Mouse (Mus musculus) adipocyte (in vitro differentiated cells): ENCODE results near the gene Nlrc4.

Experiments
- DNase-seq: peaks from one replicate; pipeline ENCODE4 v3.0.0-alpha.2; 2016; ENCODE audit warnings: low spot score

The Nlrc4 gene

DNA sequence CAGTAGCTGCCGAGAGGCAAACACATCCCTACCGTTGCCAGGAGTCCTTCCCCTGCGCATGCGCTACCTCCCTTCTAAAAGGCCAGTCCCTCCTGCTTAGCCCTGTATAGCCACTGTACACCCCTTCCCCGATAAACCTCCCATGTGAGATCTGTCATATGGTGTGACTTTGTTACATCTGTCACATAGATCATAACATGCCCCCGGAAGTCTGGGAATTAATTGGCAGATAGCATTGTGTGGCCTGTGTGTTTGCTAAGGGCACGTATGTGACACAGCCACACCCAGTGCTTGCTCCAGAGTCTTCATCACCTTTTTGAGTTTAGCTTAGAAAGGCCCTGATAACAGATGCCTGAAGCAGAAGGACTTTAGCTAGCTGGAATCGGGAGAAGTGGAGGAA, 28.9 kb downstream of the Nlrc4 start:
- no peak for DNase-seq

DNA sequence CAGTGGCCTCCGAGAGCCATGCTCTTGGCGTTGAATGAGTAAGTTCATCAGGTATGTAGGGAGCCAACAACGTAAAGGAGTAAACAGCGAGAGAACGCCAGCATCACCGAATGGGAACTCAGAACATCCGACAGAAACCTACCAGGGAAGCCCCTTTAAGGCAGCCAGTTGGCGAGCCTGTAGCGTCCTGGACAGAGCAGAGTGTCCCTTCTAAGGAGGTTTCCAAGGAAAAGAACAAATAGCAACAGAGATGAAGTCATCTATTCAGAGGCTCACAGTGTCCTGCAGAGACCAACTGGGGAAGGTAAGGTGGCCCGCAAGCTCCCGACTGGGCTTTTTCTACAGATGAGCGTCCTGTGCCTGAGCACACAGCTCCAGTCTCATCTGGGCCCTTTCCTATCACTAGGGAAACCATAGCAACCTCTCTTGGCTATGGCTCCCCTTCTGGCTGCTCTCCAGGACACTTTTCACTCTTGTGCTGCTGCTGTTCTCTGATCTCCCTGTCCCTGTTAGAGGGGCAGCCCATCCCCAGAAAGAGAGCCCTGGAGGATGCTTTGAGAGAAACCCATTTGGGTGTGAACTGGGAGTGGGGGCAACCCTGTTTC, 34.4 kb downstream of the Nlrc4 start:
- peak; percentile 12 for DNase-seq

DNA sequence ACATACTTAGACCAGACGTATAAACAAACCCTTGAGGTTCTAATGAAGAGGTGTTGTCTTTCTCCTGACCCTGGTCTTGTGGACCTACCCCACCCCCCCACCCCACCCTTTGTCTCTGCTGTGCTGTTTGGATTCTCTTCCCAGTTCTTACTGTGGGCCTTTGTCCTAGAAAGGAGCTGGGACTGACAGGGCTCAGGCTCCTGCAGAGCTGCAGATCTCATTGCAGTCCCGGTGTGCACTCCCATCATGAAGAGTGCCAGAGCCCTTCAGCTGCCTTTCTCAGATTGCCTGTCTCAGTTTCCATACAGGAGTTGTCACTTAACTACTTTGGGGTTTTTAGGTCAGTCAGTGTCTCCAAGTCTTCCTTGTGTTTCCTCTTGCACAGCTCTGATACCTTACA, 38.3 kb downstream of the Nlrc4 start:
- no peak for DNase-seq

DNA sequence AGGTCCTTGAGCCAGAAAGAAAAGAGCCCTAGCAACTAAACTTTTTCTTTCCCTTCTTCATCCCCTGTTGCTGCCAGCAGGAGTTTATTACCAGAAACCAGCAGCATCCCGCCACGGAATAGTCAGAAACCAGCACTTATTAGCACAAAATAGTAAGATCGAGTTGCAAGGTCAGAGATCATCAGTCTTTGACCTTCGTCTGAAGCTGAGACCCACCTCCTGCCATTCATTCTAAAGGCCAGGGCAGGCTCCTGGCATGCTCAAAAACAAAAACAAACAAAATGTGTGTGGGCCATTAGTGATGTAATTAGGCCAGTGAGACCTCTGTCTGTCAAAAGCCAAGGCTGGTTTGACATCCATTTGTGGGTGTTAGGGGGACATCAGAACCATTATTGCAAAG, 40.8 kb downstream of the Nlrc4 start:
- DNase-seq, result no peak

DNA sequence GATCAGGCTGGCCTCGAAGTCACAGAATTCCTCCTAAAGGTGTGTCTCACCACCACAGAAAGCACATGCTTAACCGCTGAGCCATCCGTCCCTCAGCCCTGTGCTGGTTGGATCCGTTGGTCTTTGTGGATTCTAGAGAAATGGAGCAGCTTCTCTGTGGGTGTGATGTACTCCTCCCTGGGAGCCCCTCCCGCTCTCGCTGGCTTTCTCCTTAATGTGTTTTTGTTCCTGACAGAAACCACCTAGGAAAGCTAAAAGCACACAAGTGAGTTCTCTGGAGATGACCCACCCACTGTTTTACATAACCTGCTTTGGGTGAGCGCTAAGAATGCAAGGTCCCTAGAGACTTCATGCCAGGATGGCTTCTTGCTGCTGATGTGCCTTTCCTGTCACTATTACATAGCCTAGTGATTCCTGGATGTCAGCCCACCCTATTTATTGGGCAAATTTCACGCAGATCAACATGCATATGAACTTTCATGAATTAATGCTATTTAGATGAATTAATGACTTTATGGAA, 42.0 kb downstream of the Nlrc4 start:
- DNase-seq, result no peak

DNA sequence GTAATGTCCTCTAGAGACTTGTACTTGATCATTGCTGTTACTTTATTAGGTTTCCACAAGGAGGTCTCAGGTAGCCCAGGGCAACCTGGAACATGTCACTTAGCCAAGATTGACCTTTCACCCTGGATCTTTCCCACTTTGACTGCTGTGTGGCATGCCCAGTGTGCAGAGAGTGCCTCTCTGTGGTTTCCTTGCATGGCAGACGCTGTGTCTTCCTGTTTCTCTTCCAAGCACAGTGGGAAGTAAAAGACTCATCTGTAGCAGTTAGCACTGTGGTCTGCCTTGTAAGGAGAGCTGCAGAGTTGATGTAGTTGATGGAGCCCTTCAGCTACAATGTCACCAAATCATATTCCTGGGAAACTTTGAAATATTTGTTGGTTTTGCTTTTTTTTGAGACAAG, 44.3 kb downstream of the Nlrc4 start:
- no peak for DNase-seq

DNA sequence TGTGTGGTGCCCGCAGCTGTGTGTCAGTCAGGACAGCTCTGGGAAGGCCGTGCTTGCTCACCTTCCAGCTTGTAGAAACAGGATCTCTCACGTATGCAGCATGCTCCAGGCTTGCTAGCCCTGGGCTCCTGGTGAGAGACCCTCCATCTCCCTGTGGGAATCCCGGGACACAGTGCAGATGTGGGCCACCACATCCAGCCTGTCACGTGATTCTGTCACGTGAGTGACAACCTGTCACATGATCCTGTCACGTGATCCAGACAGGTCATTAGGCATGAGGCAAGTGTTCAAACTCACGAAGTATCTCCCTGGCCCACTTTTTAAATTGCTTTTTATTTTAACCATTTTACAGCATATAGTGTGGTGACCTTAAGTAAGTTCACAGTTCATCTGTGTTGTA, 45.6 kb downstream of the Nlrc4 start:
- no peak for DNase-seq

DNA sequence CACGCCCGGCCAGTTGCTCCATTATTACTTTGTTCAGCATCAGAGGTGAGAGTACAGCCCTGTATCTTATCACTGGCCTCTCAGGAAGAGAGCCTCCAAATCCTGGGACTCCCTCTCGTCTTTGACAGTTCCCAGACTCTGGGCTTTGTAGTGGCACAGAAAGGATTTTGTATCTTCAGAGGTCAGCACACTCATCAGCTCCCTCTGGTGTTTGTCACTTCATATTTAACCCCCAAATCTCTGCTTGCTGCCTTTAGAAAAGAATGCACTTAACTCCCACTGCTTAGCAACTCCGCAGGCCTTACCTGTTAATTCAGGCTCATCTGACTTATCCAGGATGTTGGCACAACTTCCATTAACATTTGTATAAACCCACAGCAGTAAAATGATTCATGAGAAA, 49.2 kb downstream of the Nlrc4 start:
- DNase-seq, result no peak

DNA sequence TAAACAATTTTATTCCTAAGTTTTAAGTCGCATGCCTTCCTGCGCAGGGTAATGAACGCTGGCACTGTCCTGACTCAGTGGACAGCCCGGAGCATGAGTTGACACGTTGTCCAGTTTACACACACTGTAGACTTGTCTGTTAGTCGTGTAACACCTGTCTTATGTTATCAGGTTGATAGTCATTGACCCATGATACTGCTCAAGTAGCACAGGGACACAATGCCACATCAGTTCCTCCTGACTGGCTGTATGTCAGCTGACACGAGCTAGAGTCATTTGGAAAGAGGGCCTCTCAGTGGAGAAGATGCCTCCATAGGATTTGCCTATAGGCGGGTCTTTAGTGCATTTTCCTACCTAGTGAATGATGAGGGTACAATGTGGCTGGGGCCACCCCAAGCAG, 52.5 kb downstream of the Nlrc4 start:
- DNase-seq, result no peak

DNA sequence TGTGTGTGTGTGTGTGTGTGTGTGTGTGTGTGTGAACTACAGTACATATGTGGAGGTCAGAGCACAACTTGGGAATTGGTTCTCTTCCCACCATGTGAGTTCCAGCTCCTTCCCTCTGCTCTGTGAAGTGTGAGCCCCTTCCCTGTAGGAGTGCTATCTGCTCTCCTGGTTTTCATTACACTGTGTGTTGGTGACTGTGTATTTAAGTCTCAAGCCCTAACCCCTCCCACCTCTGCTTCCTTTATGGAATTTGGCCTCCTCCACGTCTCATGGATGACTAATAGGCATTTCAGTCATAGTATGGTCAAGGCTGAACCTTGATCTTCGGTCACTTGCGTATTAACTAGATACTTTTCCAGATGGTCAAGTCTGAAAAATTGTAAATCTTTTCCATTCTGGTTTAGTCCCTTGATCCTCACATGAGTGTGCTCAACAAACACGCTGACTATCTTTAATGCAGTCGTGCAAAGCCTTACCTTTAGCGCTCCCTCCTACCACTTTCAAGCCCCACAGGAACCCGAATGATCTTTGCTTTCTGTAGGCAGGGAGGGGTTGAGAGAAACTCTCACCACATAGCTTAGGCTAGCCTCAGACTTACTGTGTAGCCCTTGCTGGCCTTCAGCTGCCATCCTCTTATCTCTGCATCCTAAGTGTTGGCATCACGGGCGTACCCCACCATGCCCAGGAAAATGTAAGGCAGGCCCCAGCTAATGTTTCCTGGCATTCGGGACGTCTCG, 56.3 kb downstream of the Nlrc4 start:
- DNase-seq, result no peak

DNA sequence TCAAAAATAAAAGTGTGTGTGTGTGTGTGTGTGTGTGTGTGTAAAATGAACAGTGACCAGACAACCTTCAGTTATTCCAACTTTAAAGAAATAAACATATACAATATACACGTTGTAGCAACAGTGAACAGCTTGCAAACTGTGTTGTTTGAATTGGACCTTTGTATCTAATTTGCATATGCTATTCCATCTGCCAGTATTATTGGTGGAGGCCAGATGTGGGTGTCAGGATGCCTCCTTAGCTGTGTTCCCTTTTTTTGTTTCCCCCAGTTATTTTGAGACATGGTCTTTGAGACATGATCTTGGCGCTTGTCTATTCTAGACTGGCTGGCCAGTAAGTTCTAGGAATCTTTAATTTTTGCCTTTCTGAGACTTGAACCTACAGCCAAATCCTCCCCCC, 61.8 kb downstream of the Nlrc4 start:
- DNase-seq, result no peak

DNA sequence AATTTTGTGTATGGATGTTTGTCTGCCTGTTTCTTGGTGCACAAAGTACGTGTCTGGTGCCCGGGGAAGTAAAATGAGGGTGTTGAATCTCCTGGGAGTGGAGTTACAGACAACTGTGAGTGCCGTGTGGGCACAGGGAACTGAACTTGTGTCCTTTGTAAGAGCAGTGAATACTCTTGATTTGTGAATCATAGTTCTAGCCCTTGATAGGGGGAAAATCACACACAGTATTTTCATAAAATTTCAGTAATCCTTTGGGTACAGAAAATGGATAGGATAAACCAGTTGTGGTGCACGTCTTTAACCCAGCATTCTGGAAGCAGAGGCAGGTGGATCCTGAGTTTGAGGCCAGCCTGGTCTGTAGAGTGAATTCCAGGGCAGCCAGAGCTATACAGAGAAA, 62.2 kb downstream of the Nlrc4 start:
- no peak for DNase-seq

DNA sequence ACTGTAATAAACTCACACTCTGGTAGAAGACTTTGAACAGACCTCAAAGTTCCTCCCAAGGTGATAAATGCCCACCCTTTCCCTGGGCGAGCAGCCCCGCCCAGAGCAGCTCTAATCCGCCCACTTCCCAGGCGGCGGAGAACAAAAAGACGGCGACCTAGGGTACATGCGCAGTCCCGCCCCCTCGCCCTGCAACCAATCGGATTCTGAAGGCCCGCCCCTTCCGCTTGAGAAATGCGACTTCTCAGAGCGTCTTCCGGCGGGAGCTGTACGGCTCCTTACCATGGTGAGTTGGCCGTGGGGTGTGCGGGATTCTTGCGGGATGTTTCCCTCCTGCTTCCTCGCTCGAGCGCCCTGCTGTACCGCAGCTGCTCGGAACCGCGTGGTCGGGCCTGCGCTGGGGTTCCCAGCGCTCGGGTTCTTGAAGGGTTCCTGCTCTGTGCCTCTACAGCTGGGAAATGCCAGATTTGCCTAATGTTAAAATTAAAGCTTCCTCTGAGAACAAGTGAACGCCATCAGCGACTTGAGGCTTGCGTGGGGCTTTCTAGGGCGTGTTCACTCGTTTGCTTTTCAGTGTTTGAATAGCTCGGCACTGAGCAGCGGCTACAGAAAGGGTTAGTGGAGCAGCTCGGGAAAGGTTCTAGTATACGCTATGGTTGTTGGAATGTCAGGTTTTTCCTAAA, 63.4 kb downstream of the Nlrc4 start, which contains the start of gene Slc30a6:
TSS of gene Slc30a6 (plus strand) at position 226 of the 683 bp plus-strand sequence.
- peak; percentile 99 for DNase-seq

DNA sequence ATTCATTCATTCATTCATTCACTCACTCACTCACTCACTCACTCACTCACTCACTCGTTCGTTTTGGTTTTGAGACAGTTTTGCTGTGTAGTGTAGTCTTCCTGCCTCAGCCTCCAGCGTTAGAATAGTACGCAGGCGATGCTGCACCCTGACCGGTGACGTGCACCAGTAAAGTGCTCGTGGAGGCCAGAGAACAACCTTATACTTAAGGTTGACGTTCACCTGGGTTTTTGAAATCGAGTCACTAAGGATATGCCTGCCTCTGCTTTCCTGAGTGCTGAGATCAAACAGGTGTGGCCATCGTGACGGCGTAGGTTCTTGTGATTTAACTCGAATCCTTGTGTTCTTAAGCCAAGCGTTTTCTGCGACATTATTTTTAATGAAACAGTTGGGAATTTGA, 64.1 kb downstream of the Nlrc4 start:
- DNase-seq, result no peak

DNA sequence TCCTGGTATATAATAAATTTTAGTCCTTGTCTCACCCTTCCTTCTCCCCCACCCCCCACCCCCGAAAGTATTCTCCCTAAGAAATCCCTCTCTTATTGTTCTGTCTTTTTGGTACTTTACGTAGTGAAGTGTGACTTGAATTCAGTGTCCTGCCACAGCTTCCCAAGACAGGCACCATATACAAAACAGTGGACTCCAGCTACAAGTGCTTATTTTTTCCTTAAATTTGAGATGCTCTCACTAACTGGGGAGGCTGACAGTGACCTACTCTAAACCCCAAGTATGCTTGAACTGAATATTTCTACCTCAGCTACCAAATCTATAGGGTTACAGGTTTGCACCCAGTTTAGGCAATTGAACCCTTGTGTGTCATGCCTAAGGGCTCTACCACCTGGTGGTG, 64.6 kb downstream of the Nlrc4 start:
- DNase-seq, result no peak

DNA sequence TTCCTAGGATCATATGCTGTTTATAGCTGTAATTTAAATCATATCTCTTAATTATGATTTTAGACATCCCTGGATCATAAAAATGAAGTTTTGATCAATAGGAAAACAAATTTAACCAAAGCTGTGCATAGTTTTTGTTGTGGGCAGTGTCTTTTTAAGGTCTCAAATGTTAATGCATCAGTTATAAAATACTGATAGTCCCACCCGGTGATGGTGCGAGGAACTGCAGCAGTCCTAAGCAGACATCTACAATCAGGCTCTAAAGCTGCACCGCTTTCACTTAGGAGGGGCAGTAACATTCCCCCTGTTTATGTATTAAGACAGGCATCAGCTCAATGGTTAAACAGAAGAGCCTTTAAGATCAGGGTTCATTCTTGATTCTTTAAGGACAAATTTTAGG, 69.1 kb downstream of the Nlrc4 start:
- DNase-seq, result no peak

DNA sequence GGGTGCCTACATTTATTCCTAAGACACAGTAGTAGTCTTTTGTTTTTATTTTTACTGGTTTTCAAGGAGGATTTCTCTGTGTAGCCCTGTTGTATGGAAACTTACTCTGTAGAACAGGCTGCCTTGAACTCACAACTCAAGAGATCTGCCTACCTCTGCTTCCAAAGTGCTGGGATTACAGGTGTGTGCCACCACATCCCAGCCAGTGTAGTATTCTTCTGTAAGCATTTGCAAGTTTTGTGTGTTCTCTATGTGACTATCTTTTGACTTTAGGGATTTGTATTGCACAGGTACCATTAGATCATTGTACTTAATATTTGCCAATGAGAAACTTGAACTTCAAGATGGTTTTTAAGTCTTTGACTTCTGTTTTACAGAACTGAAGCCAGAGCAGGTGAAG, 72.3 kb downstream of the Nlrc4 start:
- DNase-seq, result no peak

DNA sequence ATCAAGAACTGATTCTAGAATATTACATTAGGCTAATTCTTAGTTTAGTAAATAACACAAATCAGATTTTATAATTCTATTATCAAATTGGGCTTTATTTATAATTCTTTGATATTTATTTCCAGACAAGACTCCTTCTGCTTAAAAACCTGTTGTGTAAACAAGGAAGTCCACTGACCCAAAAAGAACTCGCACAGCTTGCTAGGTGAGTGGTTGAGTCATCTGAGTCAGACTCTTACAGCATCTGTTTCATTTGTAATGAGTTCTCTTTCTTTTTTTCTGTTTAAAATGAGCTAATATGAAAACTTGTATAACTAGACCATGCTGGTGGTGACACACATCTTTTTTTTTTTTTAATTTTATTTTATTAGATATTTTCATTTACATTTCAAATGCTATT, 82.0 kb downstream of the Nlrc4 start:
- DNase-seq, result no peak
